Mouse (Mus musculus) layer of hippocampus, adult 11-12 months (tissue): ENCODE measurements around the gene Tgif1.

Source experiments
- DNase-seq: peaks from one replicate; pipeline ENCODE4 v3.0.0; 2022; ENCODE audit warnings: low spot score

Gene Tgif1

DNA sequence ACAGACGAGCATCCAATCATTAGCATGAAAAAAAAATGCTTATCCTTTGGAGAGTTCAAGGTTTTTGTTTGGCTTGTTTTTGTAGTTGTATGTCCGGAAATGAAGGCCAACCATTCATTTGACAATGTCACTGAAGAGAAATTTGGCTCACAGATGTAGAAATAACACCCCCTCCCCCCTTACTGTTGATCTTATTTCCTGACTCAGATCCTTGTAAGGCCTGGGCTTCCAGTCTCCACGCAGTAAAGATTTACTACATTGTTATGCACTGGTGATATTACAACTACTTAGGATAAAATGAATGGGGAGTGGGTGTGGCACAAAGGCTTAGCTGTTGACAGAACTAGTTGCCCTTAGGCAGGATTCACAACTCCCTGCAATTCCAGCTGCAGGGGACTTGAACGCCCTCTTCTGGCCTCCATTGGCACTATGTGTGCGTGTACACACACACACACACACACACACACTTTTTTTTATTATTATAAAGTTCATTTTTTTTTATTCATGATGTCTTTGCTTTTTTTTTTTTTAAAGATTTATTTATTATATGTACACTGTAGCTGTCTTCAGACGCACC lies 13.3 kb upstream of the Tgif1 start:
- no peak for DNase-seq

DNA sequence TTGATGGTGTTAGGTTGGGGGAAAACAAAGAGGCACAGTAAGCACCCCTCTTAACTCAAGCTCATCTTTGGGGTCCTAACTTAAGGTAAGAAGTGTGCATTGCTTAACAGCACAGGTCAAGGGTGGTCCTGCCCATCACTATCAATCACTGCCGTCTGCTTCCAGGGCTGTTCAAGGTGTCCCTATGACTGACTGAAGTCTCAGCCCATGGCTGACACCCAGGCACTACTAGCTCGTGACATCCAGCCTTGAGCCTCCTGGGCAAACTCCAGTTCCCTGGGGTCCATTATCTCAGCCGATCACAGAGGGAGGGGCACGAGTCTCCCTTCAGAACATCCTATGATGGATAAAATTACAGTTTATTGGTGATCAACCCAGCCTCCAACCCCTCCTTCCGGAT lies 12.7 kb upstream of the Tgif1 start:
- DNase-seq = no peak

DNA sequence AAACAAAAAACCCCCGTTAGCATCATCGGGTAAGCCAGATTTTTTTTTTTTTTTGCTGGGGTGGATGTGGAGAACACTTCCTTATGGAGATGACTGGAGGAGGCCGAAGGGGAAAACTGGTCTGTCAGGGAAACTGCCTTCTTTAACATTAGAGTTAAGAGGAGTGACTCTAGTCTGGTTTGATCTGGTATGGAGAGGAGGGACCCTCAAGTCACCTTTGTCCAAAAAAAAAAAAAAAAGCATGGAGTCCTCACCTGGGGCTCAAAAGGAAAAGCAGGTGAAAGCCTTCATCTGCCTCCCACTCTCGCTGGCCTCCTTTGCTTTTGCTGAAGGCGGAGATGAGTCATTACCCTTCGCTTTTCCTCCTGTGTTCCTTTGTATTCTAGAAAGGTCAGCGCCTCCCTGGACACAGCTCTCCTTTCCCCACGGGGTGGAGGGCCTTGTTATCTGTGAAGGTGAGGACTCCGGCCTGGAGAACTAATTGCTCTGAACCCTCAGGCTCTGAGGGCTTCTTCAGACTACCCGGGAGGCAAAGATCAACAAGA lies 11.8 kb upstream of the Tgif1 start:
- DNase-seq = no peak

DNA sequence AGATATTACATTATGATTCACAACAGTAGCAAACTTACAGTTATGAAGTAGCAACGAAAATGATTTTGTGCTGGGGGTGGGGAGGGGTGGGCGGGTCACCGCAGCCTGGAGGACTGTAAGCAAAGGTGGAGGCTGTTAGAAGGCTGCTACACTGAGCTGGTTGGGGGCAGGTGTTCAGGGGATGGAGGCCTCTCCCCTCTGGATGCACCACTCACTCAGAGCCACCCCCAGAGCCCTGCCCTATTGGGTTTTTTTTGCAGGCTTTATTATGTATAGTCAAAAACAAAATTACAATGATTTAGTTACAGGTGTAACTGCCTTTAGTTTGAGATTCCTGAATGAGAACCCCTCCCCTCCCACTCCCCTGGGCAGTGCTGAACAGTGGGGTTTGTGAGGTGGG lies 11.3 kb upstream of the Tgif1 start:
- no peak for DNase-seq

DNA sequence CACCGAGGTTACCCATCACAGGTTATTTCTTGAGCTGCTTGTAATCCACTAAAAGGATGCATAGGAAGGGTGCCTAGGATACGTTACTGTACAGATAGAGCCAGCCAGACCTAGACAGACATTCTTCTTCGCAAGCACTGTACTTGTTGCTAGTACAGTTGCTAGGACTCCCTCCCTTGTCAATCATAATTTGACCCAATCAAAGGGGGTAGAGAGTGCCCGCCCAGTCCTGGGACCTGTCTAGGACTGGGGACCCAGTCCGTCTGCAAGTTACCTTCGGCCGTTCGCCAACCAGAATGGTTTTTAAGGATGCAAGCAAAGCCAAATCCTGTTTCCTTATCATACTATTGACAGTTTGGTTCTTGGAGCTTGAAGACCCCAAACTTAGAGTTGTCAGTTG lies 10.8 kb upstream of the Tgif1 start:
- no peak for DNase-seq

DNA sequence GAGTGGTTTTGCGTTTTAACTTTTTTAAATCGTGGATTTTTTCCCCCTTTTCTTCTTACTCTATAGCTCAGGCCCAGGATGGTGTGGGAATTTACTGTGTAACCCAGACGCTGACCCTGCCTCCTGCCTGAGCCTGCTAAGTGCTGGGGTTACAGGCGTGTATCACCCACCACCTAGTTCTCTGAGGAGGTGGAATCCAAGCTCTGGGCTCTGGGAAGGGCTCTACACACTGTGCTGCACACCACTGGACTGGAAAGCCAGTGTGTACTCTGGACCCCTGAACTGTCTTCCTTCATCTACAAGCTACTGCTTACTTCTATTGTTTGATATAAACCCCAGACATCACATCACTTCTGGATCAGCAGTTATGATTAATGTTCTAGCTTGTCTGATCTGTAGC lies 5.5 kb upstream of the Tgif1 start:
- DNase-seq = no peak

DNA sequence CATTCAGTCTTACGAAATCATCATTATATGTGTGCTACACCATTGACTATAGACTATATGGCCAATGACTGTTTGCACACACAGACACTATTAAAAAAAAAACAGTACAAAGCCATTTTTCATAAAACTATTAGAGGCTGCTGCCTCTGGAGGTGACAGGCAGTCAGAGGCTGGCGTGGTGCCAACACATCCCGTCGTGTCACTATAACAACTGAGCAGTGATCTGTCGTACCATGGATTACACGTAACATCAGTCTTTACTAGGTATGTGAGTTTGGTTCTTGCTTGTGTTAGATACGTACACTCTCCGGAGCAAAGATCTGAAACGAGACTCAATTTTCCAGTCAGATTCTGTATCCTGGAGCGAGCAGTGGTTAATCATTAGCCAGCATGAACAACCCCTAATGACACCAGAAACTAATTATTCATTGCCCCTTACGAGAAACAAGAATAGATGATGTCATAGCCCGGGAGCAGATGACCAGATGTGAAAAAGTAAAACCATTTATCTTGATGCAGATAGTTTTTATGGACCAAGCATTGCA lies 3.6 kb upstream of the Tgif1 start:
- DNase-seq = no peak

DNA sequence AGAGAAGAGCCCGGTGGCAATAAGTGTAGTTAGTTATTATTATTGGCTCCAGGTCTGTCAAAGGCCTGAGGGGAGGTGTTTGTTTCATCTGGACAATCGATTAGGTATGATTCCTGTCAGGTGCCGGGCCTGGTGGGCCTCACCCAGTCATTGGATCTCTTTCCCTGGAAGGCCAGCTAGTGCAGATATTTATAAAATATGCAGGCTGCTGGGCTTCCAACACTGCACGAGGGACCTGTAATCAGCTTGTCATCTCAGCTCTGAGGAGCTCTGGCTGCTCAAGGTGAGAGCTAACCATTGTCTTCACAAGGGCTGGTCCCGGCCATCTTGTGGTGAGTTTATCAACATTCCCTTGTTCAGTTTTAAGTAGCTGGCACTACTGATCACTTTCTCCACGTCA lies 675 bp upstream of the Tgif1 start:
- no peak for DNase-seq

DNA sequence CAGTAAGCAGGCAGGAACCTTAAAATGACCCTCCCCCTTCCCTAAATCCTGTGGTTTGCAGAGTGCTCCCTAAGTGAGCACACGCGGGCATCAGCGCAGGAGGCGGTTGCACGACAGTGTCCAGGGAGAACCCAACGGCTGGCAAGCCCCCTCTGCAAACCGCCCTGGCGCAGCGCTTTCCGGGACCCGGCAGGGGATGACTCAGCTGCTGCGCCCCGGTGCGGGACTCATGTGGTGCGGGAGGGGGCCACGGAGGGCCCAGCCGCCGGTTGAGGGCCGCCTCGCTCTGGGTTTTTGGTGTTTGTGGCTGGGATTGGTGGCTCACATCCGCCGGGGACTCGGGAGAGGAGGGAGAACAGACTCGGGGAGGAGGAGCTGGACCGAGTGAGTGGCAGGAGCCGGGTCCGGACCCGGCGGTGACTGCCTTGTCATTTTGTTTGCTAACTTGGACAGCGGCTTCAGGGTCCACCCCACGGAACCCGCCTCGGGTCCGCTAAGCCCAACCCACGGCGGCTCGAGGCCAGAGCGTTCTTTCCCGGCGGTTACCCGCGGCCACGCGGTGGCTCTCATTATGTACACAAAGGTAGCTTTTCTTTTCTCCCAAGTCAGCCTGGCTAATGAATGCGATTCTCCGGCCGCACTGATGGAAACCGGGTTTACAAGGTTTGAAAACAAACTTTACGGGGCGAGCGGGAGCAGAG lies 510 bp downstream of the Tgif1 start:
- peak; percentile 64 for DNase-seq

DNA sequence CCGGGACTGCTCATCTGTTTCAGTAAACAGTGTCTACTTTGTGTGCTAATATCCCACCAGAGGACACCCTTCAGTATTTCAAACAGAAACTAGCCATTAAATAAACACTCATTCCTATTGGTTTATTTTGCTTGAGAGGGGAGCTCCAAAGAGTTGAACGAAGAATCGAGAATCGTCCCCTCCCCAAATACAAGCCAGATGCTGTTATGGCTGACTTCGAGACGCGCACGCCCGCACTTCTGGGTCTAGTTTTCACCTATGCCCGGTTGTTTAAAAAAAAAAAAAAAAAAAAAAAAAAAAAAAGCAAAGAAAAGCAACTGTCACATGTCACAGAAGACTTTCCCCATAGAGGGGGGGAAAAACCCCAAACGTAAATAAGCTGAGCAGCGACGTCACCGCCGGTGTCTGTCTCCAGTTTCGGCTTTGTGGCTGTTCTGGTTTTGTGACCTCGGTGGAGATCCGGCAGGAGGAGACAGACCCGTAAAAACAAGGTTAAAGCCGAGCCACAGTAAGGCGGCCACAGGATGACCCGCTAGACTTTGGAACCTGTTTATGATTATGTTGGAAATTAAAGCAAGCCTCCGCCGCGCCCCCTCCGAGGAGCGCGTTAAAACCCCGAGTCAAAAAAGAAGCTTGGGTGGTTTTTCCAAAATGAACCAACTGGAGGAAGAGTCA lies 1.2 kb downstream of the Tgif1 start:
- DNase-seq = no peak

DNA sequence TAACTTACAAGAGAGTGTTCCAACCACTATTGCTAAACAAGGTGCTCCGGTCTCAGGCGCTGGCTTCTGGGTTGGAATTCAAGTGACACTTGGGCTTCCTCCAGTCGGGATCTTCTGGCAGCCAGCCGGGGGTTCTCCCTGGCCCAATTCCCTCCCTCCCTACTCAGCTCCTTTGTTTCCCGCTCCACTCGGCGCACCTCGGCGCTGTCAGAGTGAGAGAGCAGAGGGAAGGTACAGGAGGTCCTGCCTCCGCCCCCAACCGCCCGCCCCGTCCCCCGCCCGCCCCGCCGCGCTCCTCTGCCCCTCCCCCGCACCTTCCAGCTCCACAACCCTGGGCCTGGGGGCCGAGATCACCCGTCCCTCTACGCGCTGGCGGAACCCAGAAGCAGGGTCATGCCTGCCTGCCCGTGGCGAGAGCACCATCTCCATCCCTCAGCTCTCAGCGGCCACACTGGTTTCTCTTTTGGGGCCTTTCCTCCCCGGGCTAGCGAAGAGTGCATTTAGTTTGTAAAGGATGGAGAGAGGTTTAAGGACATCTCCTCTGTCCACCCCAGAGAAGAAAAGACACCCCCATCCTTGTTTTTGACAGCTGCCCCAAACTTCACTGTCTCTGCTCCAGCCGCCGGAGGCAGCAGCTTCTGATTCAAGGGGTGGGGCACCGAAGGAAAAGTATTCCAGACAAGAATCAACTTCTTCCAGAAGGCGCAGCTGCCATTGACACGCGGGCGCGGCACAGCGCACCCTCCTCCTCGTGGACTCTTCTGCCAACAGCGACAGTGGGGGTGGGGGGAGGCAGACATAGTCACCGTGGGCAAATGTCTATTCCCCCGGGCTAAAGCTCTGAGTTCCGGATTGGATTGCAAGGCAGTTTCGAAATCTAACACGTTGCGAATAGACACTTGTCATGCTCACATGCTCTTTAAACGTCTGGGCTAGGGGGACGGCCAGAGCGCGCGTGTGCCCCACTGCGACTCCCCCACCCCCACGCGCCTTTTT lies 2.1 kb downstream of the Tgif1 start:
- DNase-seq = peak; percentile 61

DNA sequence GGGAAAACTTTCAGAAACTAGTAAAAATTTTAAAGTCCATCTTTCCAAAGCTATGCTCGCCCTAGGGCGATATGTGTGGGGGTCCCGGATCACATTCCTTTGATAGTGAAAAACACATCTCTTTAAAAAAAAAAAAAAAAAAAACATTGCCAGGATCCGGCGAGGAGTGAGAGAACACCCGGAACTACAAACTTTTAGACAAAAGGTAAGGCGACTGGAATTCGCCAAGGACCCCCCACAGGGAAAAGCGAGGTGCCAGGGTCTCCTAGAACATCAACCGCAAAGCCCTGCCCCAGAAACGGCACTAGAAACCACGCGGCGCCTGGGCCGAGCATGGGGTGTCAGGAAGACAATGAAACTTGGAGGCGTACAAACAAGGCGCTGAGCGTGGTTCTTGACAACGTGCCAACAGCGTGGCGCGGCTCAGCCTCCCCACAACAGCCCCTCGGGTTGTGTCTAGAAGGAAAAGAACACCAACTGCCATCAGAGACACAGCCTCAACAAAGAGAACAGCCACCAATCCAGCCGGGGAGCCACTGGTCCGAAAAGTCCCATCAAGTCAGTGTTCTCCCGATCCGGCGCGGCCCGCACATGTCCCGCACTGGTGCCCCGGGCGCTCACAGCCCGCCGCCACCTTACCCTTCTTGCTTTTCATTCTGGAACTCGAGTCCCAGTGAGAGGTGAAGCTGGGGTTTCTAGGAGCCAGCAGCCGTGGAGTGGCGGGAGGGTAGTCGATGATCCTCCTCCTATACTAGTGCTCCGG lies 2.9 kb downstream of the Tgif1 start:
- no peak for DNase-seq

DNA sequence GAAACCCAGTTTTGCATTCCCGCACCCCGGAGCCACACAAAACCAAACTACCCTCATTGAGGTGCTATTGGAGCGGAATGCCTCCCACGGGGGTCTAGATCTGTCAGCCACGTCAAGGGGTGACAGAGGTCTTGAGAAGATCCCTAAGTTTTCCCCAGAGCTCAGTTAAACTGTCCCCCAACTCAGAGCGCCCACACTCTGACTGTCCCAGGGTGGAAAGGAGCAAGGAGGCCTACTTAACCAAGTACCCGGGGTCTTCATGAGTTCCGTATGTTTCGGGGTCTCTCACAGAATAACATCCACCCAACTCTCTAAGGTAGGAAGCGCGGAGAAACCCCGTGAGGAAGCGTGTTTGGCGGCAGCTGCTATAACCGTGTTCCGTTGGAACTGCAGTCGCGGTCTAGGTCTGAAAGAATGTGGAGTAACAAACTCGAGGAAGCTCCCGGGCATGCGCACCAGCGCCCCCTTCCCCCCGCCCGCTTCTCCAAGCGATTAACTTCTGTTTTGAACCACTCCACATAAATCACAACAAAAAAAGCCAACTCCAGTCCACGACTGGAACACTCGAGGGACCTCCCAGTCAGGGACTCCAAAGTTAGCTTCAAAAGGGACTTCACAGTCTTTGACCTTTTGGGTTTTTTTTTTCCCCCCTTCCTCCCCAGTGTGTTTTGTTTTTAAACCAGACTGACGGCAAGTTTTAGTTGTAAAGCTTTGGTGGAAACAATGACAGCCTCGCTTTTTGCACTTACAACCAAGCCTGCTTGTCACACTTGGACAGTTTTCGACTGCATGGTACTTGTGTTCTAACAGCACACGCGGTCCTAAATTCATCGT lies 3.7 kb downstream of the Tgif1 start:
- peak; percentile 69 for DNase-seq

DNA sequence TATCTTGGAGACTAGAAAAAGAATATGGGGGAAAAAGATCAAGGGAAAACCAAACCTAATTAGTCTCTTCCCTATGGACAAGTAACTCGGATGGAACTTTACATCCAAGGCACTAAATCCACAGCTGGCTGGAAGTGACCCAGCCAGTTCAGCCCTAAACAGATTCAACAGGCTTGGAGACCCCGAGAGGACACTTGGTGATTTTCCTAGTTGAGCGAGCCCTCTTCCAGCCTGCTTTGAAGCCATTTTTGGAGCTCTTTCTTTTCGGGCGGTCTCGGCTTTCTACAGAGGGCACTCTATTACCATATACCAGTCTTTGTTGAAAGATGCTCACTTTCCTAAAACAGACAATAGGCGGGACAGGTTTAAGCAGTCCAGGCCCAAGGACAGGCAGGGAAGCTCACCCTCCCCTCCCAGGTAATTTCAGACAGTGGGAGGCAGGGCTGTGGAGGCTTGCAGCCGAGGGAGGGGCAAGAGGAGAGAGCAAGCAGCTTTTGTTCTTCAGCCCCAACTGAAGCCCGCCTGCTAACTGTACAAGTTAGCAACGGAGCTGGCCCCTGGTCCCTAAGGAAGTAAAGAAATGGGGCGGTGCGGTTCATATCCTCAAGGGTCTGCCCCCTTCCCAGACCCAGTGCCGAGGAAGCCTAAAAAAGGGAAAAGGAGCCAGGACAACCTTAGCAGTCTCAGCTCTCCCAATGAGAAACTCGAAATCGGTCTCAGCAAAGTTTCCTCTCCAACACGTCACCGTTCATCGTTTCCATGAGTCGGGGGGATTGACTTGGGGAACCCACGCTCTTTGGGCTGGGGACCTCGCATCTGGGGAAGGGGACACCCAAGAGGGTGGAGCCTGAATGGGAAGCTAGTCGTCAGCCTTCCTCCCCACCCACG lies 4.6 kb downstream of the Tgif1 start:
- no peak for DNase-seq

DNA sequence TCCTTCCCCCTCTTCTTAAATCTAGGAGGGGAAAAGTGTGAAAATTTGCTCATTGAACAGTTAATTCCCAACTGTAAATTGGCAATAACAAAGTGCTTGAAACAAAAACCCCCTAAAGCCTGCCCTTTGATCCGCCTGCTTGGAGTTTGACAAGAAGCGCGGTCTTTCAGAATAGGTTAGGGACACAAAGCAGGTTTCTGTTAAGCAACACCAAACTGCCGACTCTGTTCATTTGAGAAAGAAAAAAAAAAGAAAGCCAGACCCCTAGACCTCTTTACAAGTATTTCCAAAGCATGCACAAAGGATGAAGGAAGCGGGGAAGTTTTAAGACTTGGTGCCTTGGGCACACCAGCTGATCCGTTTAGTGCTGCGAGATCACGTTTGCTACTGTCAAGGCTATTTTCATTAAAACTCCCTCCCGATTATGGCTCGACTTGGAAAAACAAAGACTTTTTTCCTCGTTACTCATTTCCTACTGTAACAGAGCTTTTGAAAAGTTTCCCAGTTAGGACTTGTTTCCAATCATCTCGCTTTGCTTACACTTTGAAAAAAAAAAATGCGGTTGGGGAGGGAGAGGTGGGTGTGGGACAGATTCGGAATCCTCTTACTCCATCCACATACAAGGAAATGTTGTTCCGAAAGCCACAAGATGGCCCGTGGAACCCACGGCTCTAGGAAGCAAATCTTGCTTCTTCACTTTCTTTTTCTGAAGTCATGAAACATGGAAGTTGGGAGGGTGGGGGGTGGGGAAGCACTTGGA lies 5.4 kb downstream of the Tgif1 start:
- no peak for DNase-seq

DNA sequence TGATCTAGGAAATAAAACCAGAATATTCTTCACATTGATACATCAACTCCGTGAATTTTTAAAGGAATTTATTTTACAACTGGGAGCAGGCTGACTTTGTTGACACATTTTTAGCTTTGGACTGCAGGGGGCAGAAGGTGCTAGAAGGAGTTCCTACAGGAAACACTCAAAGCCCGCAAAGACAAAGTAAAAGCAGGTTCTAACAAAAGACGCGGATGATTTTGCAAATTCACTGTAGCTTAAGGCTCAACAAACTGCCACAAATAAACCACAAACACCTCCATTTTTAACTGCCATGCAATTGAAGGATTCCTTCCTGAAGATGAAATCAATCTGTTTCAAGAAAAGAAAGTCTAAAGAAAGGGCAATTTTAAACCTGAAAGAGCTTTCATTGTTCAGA lies 6.3 kb downstream of the Tgif1 start:
- no peak for DNase-seq

DNA sequence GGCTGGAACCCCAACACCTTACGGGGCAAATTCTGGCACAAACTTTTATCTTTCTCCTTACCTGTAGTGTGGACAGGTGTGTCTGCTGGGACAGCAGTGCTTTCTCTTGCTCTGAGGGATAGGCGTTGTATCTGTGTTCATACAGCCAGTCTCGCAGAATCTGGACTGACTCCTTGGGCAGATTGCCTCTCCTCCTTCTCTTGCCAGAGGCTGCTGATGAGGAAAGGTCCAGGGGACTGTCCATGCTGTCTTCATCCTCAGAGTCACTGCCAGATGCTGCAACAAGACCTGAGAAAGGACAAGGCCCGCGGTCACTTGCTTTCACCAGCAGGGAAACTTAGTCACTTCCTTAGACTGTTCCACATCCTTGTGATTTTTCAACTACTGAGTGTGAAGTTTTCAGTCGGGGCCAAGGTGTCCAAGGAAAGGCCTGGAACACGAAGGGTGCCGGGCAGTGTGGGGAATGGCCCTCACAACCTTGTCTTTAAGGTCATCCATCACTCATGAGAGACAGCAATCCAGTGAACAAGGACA lies 7.2 kb downstream of the Tgif1 start:
- DNase-seq = no peak

DNA sequence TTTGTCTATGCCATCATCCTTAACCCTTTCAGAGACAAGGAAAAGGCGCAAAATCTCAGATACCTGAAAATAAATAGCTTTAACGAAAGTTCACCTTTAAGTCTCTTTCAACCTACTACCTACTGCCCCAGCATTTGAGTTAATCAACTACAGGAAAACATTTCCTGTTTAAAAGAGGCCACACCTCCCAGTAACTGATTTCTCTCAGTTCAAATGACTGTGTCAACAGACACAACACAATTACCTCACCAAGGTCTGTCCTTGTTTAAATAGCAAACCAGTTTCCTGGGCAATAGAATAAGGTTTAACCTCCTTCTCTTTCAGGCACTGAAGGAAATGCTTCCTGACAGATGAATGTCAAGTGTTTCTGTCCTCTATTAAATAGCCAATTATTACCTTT lies 7.8 kb downstream of the Tgif1 start:
- no peak for DNase-seq
